ENCODE assay signal across 22 mouse cellular contexts in genomic region chr5:113626352-113626751, GRCm38 (mm10). TPM values are rescaled to one million over a fixed set of nuclear protein-coding genes. Genes with fewer than 3 reads are reported as not detected.
DNase-seq lines count a peak whose midpoint lies in the region; ATAC-seq and TF ChIP-seq lines count a peak whose summit lies in the region.
"Had no signal": no experiment of that assay in that cellular context is flagged by ENCODE, and none has a peak within 500 bp of the region (broad histone marks: within the 10 kb centered on the region; RNA-seq: fewer than 3 reads in every experiment).

No protein-coding gene starts in this region.

- WGBS in lung, postnatal 0 days = 38% methylated on average over 8 of the region's 8 CpGs
- WGBS in limb, embryonic 11.5 days = 43% methylated on average over 8 of the region's 8 CpGs

- H3K9ac ChIP-seq in lung, postnatal 0 days (replicated peaks; ENCODE audit: low read depth) = no peak overlapping the region
- H3K9ac ChIP-seq in limb, embryonic 11.5 days (ENCODE audit: low read length) = no peak overlapping the region
- H3K9ac ChIP-seq: heart, embryonic 13.5 days; limb, embryonic 15.5 days; liver, postnatal 0 days; neural tube, embryonic 12.5 days had no signal

- H3K9me3 ChIP-seq in lung, postnatal 0 days (ENCODE audit: low read length) = no peaks in the 10 kb centered on the region
- H3K9me3 ChIP-seq in limb, embryonic 11.5 days (ENCODE audit: control insufficient read depth, low read length) = no peaks in the 10 kb centered on the region
- H3K9me3 ChIP-seq: embryonic facial prominence, embryonic 10.5 days; heart, embryonic 13.5 days; limb, embryonic 15.5 days; midbrain, embryonic 10.5 days; neural tube, embryonic 12.5 days had no signal

- no peaks in the 10 kb centered on the region for H3K36me3 ChIP-seq in lung, postnatal 0 days (ENCODE audit: insufficient read depth, low read length)
- no peaks in the 10 kb centered on the region for H3K36me3 ChIP-seq in limb, embryonic 11.5 days (ENCODE audit: control insufficient read depth, insufficient read depth, low read length)
- H3K36me3 ChIP-seq: embryonic facial prominence, embryonic 10.5 days; heart, embryonic 13.5 days; limb, embryonic 15.5 days; midbrain, embryonic 10.5 days; neural tube, embryonic 12.5 days had no signal

- H3K27ac ChIP-seq in lung, postnatal 0 days (ENCODE audit: low read length) = peak overlapping the region; percentile 72
- H3K27ac ChIP-seq in limb, embryonic 11.5 days (replicated peaks; ENCODE audit: low read depth, low read length) = 0 out of 2 replicates have a peak overlapping the region, but pooled peaks have one; percentile 2
- H3K27ac ChIP-seq: embryonic facial prominence, embryonic 10.5 days; heart, embryonic 13.5 days; hindbrain, postnatal 0 days; kidney, postnatal 0 days; limb, embryonic 15.5 days; neural tube, embryonic 12.5 days had no signal

- no peaks in the 10 kb centered on the region for H3K27me3 ChIP-seq in lung, postnatal 0 days (replicated peaks; ENCODE audit: insufficient read depth, low read length)
- H3K27me3 ChIP-seq in limb, embryonic 11.5 days (ENCODE audit: control insufficient read depth, insufficient read depth, low read length) = no peaks in the 10 kb centered on the region
- H3K27me3 ChIP-seq: limb, embryonic 15.5 days; neural tube, embryonic 12.5 days had no signal

- H3K4me2 ChIP-seq in lung, postnatal 0 days (replicated peaks; ENCODE audit: low read depth, low read length) = no peak overlapping the region
- H3K4me2 ChIP-seq in limb, embryonic 11.5 days (ENCODE audit: low read depth, severe bottlenecking) = no peak overlapping the region
- H3K4me2 ChIP-seq: heart, embryonic 13.5 days; limb, embryonic 15.5 days; neural tube, embryonic 12.5 days had no signal

- peak; percentile 47 for ATAC-seq in lung, postnatal 0 days
- peak; percentile 39; the same call in 1 of the 2 replicates for ATAC-seq in common myeloid progenitor, adult 5-6 weeks (replicated peaks; ENCODE audit: low read depth, poor library complexity, severe bottlenecking)
- no peak for ATAC-seq in limb, embryonic 11.5 days (ENCODE audit: insufficient number of reproducible peaks, low FRiP score, low TSS enrichment, low read depth)
- ATAC-seq: forebrain, embryonic 14.5 days; hindbrain, postnatal 0 days; intestine, postnatal 0 days; liver, postnatal 0 days had no signal

- TF ChIP-seq CTCF in lung, postnatal 0 days (IDR thresholded peaks at IDR 0.05) = no peak

- peak; percentile 65 for TF ChIP-seq EP300 in lung, postnatal 0 days (IDR thresholded peaks at IDR 0.05)

- DNase-seq in lung, postnatal 0 days (ENCODE audit: low spot score) = peak; percentile 85
- DNase-seq in lung, postnatal 25 days (ENCODE audit: low spot score) = no peak
- peak; percentile 54 for DNase-seq in limb, embryonic 11.5 days (ENCODE audit: low spot score)
- DNase-seq in layer of hippocampus, adult 9-10 months (ENCODE audit: low spot score) = no peak
- DNase-seq in frontal cortex, postnatal 25 days (ENCODE audit: low spot score in 2 of 2) = no peak
- no peak for DNase-seq in testis, postnatal 14 days (ENCODE audit: low spot score)
- DNase-seq: adrenal gland, adult 8-10 months; cerebellum, adult 8-10 months; gastrocnemius, postnatal 36 days; liver, postnatal 0 days; spleen, adult 18-20 months; thymus, adult 2 months had no signal

- no peak overlapping the region for H3K4me3 ChIP-seq in lung, postnatal 0 days (ENCODE audit: low read depth, low read length)
- H3K4me3 ChIP-seq in limb, embryonic 11.5 days (ENCODE audit: low read depth, low read length) = no peak overlapping the region
- H3K4me3 ChIP-seq: embryonic facial prominence, embryonic 10.5 days; heart, embryonic 13.5 days; limb, embryonic 15.5 days; midbrain, embryonic 10.5 days; neural tube, embryonic 12.5 days had no signal

- peaks cover 11% of the 10 kb centered on the region; the same call in 1 of the 2 replicates for H3K4me1 ChIP-seq in lung, postnatal 0 days (ENCODE audit: insufficient read depth, low read depth, low read length)
- peaks cover 37% of the 10 kb centered on the region for H3K4me1 ChIP-seq in limb, embryonic 11.5 days (ENCODE audit: control insufficient read depth, insufficient read depth, low read length)

RNA-seq across cellular contexts. Expression of gene Cmklr1, which starts 23.9 kb away (rescaled TPM):
- polyA plus RNA-seq in lung, postnatal 0 days (2015; fragmentation: Nextera tagmentation; extraction: Ambion mirVana) = 53.4 and 63.8 TPM in 2 replicates
- total RNA-seq in common myeloid progenitor, adult 5-6 weeks (2017) = 0.27 TPM in 1 of 2 replicates, not detected in the other
- 2.4 and 2.7 TPM in 2 replicates for polyA plus RNA-seq in limb, embryonic 11.5 days (2014; fragmentation: Nextera tagmentation; extraction: Ambion mirVana)

Comparison
In these comparisons a context has a peak if more than half of its experiments do, and no peak if none do; other contexts are left out.
1. DNase-seq: peak in lung, postnatal 0 days (single experiment) and limb, embryonic 11.5 days (single experiment); none in lung, postnatal 25 days (single experiment), layer of hippocampus, adult 9-10 months (single experiment), frontal cortex, postnatal 25 days (0 of 2) and testis, postnatal 14 days (single experiment).
2. RNA of gene Cmklr1, which starts 23.9 kb away (polyA plus RNA-seq): 53.4 to 63.8 TPM in lung, postnatal 0 days; 2.4 to 2.7 TPM in limb, embryonic 11.5 days; every median in the first group is over 10 times any median in the second.